Mouse (Mus musculus) frontal cortex, adult (tissue): ENCODE measurements at regions not wholly inside any gene's neighbourhood (a gene's known extent, or its start where the extent isn't known, plus 50 kb on each side); places are given as distances from the start of the nearest gene placed in this dataset.
A peak's percentile ranks its signal among the peaks of the same experiment; 100 is the strongest.

Source experiments
- ATAC-seq: cut with Nextera tagmentation; 2 replicates; pipeline ENCODE4 v1.9.2; 2017; ENCODE audit warnings: mild to moderate bottlenecking, moderate library complexity, mixed read lengths; ENCODE audit not compliant: low TSS enrichment

GRCm38 (mm10) chr13:97652279-97652678, 108.2 kb downstream of the Gm10260 start:
- peak; percentile 71 for ATAC-seq

GRCm38 (mm10) chr13:97651761-97652160, 108.7 kb downstream of the Gm10260 start:
- ATAC-seq: no peak

GRCm38 (mm10) chr13:97651176-97651575, 109.3 kb downstream of the Gm10260 start:
- ATAC-seq: peak; percentile 60

GRCm38 (mm10) chr13:97650191-97650590, 110.2 kb downstream of the Gm10260 start:
- no peak for ATAC-seq

GRCm38 (mm10) chr13:97647486-97647885, 112.9 kb downstream of the Gm10260 start:
- ATAC-seq: no peak

- peak; percentile 31; the same call in 1 of the 2 replicates for ATAC-seq
Measured at GRCm38 (mm10) chr13:97646021-97646385, 114.4 kb downstream of the Gm10260 start.

GRCm38 (mm10) chr13:97645107-97646020, 115.1 kb downstream of the Gm10260 start:
- peak; percentile 39; the same call in 1 of the 2 replicates for ATAC-seq

GRCm38 (mm10) chr13:97640236-97640635, 120.2 kb downstream of the Gm10260 start:
- ATAC-seq: no peak

- no peak for ATAC-seq
Measured at GRCm38 (mm10) chr13:97639656-97640055, 120.8 kb downstream of the Gm10260 start.

GRCm38 (mm10) chr13:97638457-97639088, 121.9 kb downstream of the Gm10260 start:
- ATAC-seq: peak; percentile 60

- no peak for ATAC-seq
Measured at GRCm38 (mm10) chr13:97637506-97637905, 122.9 kb downstream of the Gm10260 start.

- peak; percentile 25 for ATAC-seq
Measured at GRCm38 (mm10) chr13:97634041-97634788, 126.2 kb downstream of the Gm10260 start.

GRCm38 (mm10) chr13:97633551-97633950, 126.9 kb downstream of the Gm10260 start:
- peak; percentile 16; the same call in 1 of the 2 replicates for ATAC-seq

GRCm38 (mm10) chr13:97631872-97632402, 128.5 kb downstream of the Gm10260 start:
- peak; percentile 55 for ATAC-seq

- no peak for ATAC-seq
Measured at GRCm38 (mm10) chr13:97630921-97631320, 129.5 kb downstream of the Gm10260 start.

- ATAC-seq: peak; percentile 42
Measured at GRCm38 (mm10) chr13:97628608-97629007, 131.8 kb downstream of the Gm10260 start.

GRCm38 (mm10) chr13:97627247-97627646, 133.2 kb downstream of the Gm10260 start:
- peak; percentile 42 for ATAC-seq

- ATAC-seq: peak; percentile 17; the same call in 1 of the 2 replicates
Measured at GRCm38 (mm10) chr13:97626786-97627185, 133.6 kb downstream of the Gm10260 start.

- ATAC-seq: no peak
Measured at GRCm38 (mm10) chr13:97626116-97626515, 134.3 kb downstream of the Gm10260 start.

- ATAC-seq: no peak
Measured at GRCm38 (mm10) chr13:97625391-97625790, 135.0 kb downstream of the Gm10260 start.

GRCm38 (mm10) chr13:97618190-97618586, 142.2 kb downstream of the Gm10260 start:
- no peak for ATAC-seq
